8 mouse cellular contexts compared by ENCODE assay signal in genomic region chr6:51524321-51524931, GRCm38 (mm10). TPM values are rescaled to one million over a fixed set of nuclear protein-coding genes. Genes with fewer than 3 reads are reported as not detected.
DNase-seq lines count a peak whose midpoint lies in the region; ATAC-seq and TF ChIP-seq lines count a peak whose summit lies in the region.

No protein-coding gene starts in this region.

- peak; percentile 95 for DNase-seq in heart, adult 11 months
- DNase-seq in heart, adult 8-10 months (ENCODE audit: low spot score), result no peak
- peak; percentile 77 for DNase-seq in Muller cell, postnatal 12 days (ENCODE audit: inconsistent ontology term)
- peak; percentile 86 for DNase-seq in embryo, embryonic 9.5 days (ENCODE audit: extremely low spot score)
- peak; percentile 12 to 31 for DNase-seq in heart, postnatal 10 days
- peak; percentile 51 for DNase-seq in limb, embryonic 14.5 days (ENCODE audit: low spot score)

- H3K27ac ChIP-seq in limb, embryonic 14.5 days (replicated peaks; ENCODE audit: low read depth, low read length), result 0 out of 2 replicates have a peak overlapping the region, but pooled peaks have one; percentile 26

- no peaks in the 10 kb centered on the region for H3K36me3 ChIP-seq in limb, embryonic 14.5 days (ENCODE audit: control insufficient read depth, insufficient read depth, low read length)

- H3K4me2 ChIP-seq in limb, embryonic 14.5 days (replicated peaks; ENCODE audit: low read depth, low read length, severe bottlenecking), result peak overlapping the region; percentile 78

- TF ChIP-seq POLR2A in limb, embryonic 14.5 days (IDR thresholded peaks at IDR 0.05; ENCODE audit: borderline replicate concordance, extremely low read depth, insufficient read depth, insufficient read length), result no peak

- H3K27me3 ChIP-seq in limb, embryonic 14.5 days (ENCODE audit: control insufficient read depth, insufficient read depth, low read length), result no peaks in the 10 kb centered on the region

- 1% methylated on average over 20 of the region's 21 CpGs for WGBS in limb, embryonic 14.5 days

- peak; percentile 79 for ATAC-seq in limb, embryonic 14.5 days (ENCODE audit: low FRiP score, low read depth)
- peak; percentile 41; the same call in 1 of the 2 replicates for ATAC-seq in monocyte, adult 5-6 weeks (replicated peaks; ENCODE audit: insufficient number of reproducible peaks, low FRiP score, low TSS enrichment, poor library complexity, severe bottlenecking)
- ATAC-seq in megakaryocyte-erythroid progenitor cell, adult 5-6 weeks (replicated peaks; ENCODE audit: low FRiP score, low TSS enrichment, poor library complexity, severe bottlenecking), result no peak; the same call in 1 of the 2 replicates

- H3K4me3 ChIP-seq in limb, embryonic 14.5 days (replicated peaks; ENCODE audit: low read length), result peak overlapping the region; percentile 55

- H3K9me3 ChIP-seq in limb, embryonic 14.5 days (ENCODE audit: control insufficient read depth, low read length), result no peaks in the 10 kb centered on the region

- H3K4me1 ChIP-seq in limb, embryonic 14.5 days (ENCODE audit: control insufficient read depth, insufficient read depth, low read length), result peaks cover 6% of the 10 kb centered on the region; the same call in 1 of the 2 replicates

- H3K9ac ChIP-seq in limb, embryonic 14.5 days (ENCODE audit: low read depth, low read length, severe bottlenecking), result peak overlapping the region; percentile 67

- intact Hi-C loops in heart, postnatal 10 days (cut with DNase I), result no loop called here

RNA-seq across cellular contexts. Expression of gene Snx10, which starts 0.7 kb away (rescaled TPM):
- total RNA-seq in heart, adult 8-10 months (2022), result 10 to 100 TPM; 11.5 to 17.2 (median 14.1) TPM
- total RNA-seq in heart, postnatal 10 days (2021), result 10 to 100 TPM; 10.8 to 14.7 TPM
- 4.0 and 5.7 TPM in 2 replicates for polyA plus RNA-seq in limb, embryonic 14.5 days (2012; rRNA removed)
- 11.2 and 13.8 TPM in 2 replicates for polyA plus RNA-seq in limb, embryonic 14.5 days (2014; fragmentation: Nextera tagmentation; extraction: Ambion mirVana)
- total RNA-seq in monocyte, adult 5-6 weeks (2017), result 79.7 to 97.3 TPM (median 87.0 TPM) in 3 replicates
- 17.0 and 36.2 TPM in 2 replicates for total RNA-seq in megakaryocyte-erythroid progenitor cell, adult 5-6 weeks (2014; fragmentation: Nextera tagmentation)
- total RNA-seq in megakaryocyte-erythroid progenitor cell, adult 5-6 weeks (2017), result 16.2 and 55.9 TPM in 2 replicates

RNA-seq across cellular contexts. Expression of gene Cbx3, which starts 54.3 kb away (rescaled TPM):
- 10 to 100 TPM; 54.1 to 62.0 (median 59.1) TPM for total RNA-seq in heart, adult 8-10 months (2022)
- 100 to 1,000 TPM; 113 to 126 TPM for total RNA-seq in heart, postnatal 10 days (2021)
- polyA plus RNA-seq in limb, embryonic 14.5 days (2012; rRNA removed), result 93.6 and 120 TPM in 2 replicates
- 444 and 459 TPM in 2 replicates for polyA plus RNA-seq in limb, embryonic 14.5 days (2014; fragmentation: Nextera tagmentation; extraction: Ambion mirVana)
- total RNA-seq in monocyte, adult 5-6 weeks (2017), result 92.1 to 154 TPM (median 139 TPM) in 3 replicates
- total RNA-seq in megakaryocyte-erythroid progenitor cell, adult 5-6 weeks (2014; fragmentation: Nextera tagmentation), result 292 and 301 TPM in 2 replicates
- total RNA-seq in megakaryocyte-erythroid progenitor cell, adult 5-6 weeks (2017), result 423 and 530 TPM in 2 replicates

RNA-seq across cellular contexts. Expression of gene Hnrnpa2b1, which starts 54.7 kb away (rescaled TPM):
- 100 to 1,000 TPM; 367 to 444 (median 409) TPM for total RNA-seq in heart, adult 8-10 months (2022)
- 100 to 1,000 TPM; 510 to 554 TPM for total RNA-seq in heart, postnatal 10 days (2021)
- polyA plus RNA-seq in limb, embryonic 14.5 days (2012; rRNA removed), result 1,157 and 1,691 TPM in 2 replicates
- 1,002 and 1,100 TPM in 2 replicates for polyA plus RNA-seq in limb, embryonic 14.5 days (2014; fragmentation: Nextera tagmentation; extraction: Ambion mirVana)
- total RNA-seq in monocyte, adult 5-6 weeks (2017), result 1,501 to 2,313 TPM (median 1,630 TPM) in 3 replicates
- 1,156 and 1,577 TPM in 2 replicates for total RNA-seq in megakaryocyte-erythroid progenitor cell, adult 5-6 weeks (2014; fragmentation: Nextera tagmentation)
- 1,688 and 2,170 TPM in 2 replicates for total RNA-seq in megakaryocyte-erythroid progenitor cell, adult 5-6 weeks (2017)
